Mouse (Mus musculus): ENCODE data around the gene Mpzl1.
"Not testable (repeated sequence)": the region's sequence is repeated elsewhere in the genome, so short reads cannot be mapped to it uniquely, and the experiment has no call there.

The Mpzl1 gene

GRCm38 (mm10) chr1:165634151-165634884 lies at the start of gene Mpzl1:
TSS of gene Mpzl1 (minus strand) at chr1:165634538.
- DNase-seq (ENCODE audit: low spot score in 2 of 2): peak; percentile 96 to 97

GRCm38 (mm10) chr1:165682056-165682853 lies 47.9 kb upstream of the Mpzl1 start:
- DNase-seq (ENCODE audit: low spot score in 2 of 2): no peak

GRCm38 (mm10) chr1:165681045-165681794 lies 46.9 kb upstream of the Mpzl1 start:
- no peak for DNase-seq (ENCODE audit: low spot score in 2 of 2)

- DNase-seq (ENCODE audit: low spot score in 2 of 2): not testable (repeated sequence)
Measured at GRCm38 (mm10) chr1:165680086-165680485, 45.7 kb upstream of the Mpzl1 start.

- DNase-seq (ENCODE audit: low spot score in 2 of 2): no peak
Measured at GRCm38 (mm10) chr1:165679618-165679997, 45.3 kb upstream of the Mpzl1 start.

- no peak for DNase-seq (ENCODE audit: low spot score in 2 of 2)
Measured at GRCm38 (mm10) chr1:165678861-165679617, 44.7 kb upstream of the Mpzl1 start.

GRCm38 (mm10) chr1:165677558-165677957 lies 43.2 kb upstream of the Mpzl1 start:
- DNase-seq (ENCODE audit: low spot score in 2 of 2): no peak

- no peak for DNase-seq (ENCODE audit: low spot score in 2 of 2)
Measured at GRCm38 (mm10) chr1:165676993-165677392, 42.7 kb upstream of the Mpzl1 start.

GRCm38 (mm10) chr1:165675167-165675566 lies 40.8 kb upstream of the Mpzl1 start:
- no peak for DNase-seq (ENCODE audit: low spot score in 2 of 2)

GRCm38 (mm10) chr1:165672355-165672754 lies 38.0 kb upstream of the Mpzl1 start:
- no peak for DNase-seq (ENCODE audit: low spot score in 2 of 2)

GRCm38 (mm10) chr1:165670056-165670455 lies 35.7 kb upstream of the Mpzl1 start:
- DNase-seq (ENCODE audit: low spot score in 2 of 2): no peak

- no peak for DNase-seq (ENCODE audit: low spot score in 2 of 2)
Measured at GRCm38 (mm10) chr1:165668904-165669303, 34.6 kb upstream of the Mpzl1 start.

GRCm38 (mm10) chr1:165667380-165667779 lies 33.0 kb upstream of the Mpzl1 start:
- no peak for DNase-seq (ENCODE audit: low spot score in 2 of 2)

- DNase-seq (ENCODE audit: low spot score in 2 of 2): no peak
Measured at GRCm38 (mm10) chr1:165666944-165667343, 32.6 kb upstream of the Mpzl1 start.

- no peak for DNase-seq (ENCODE audit: low spot score in 2 of 2)
Measured at GRCm38 (mm10) chr1:165665758-165666157, 31.4 kb upstream of the Mpzl1 start.

GRCm38 (mm10) chr1:165663277-165663676 lies 28.9 kb upstream of the Mpzl1 start:
- no peak for DNase-seq (ENCODE audit: low spot score in 2 of 2)

GRCm38 (mm10) chr1:165662426-165663192 lies 28.3 kb upstream of the Mpzl1 start:
- DNase-seq (ENCODE audit: low spot score in 2 of 2): no peak

GRCm38 (mm10) chr1:165661725-165662124 lies 27.4 kb upstream of the Mpzl1 start:
- no peak for DNase-seq (ENCODE audit: low spot score in 2 of 2)

GRCm38 (mm10) chr1:165661191-165661590 lies 26.9 kb upstream of the Mpzl1 start:
- DNase-seq (ENCODE audit: low spot score in 2 of 2): no peak

- peak in 1 of 2 experiments; percentile 49 for DNase-seq (ENCODE audit: low spot score in 2 of 2)
Measured at GRCm38 (mm10) chr1:165660774-165661173, 26.4 kb upstream of the Mpzl1 start.

GRCm38 (mm10) chr1:165658602-165659001 lies 24.3 kb upstream of the Mpzl1 start:
- DNase-seq (ENCODE audit: low spot score in 2 of 2): peak; percentile 36 to 68
